Mouse (Mus musculus) intestine, postnatal 0 days (tissue): Measurements from ENCODE around the gene H2-Q2. TPM values are rescaled to one million over a fixed set of nuclear protein-coding genes. Genes with fewer than 3 reads are reported as not detected.
"Not testable (repeated sequence)": the region's sequence is repeated elsewhere in the genome, so short reads cannot be mapped to it uniquely, and the experiment has no call there.

ENCODE experiments used
- ATAC-seq: fragments of 200-750 bp; cut with Nextera tagmentation; 2 replicates; pipeline ENCODE4 v1.8.0; 2017; ENCODE audit warnings: mild to moderate bottlenecking, moderate TSS enrichment, moderate library complexity
- H3K27ac ChIP-seq: fragments of 300-500 bp; sonication (generic); 2 replicates; pipeline ENCODE4 v1.5.1; 2014; ENCODE audit warnings: mild to moderate bottlenecking, low read depth, low read length, moderate library complexity
- H3K27me3 ChIP-seq: fragments of 300-500 bp; sonication (generic); replicated peaks from 2 replicates; pipeline ENCODE4 v1.6.1; 2014; ENCODE audit warnings: low read length, mixed read lengths; ENCODE audit not compliant: control insufficient read depth, insufficient read depth
- H3K36me3 ChIP-seq: fragments of 300-500 bp; sonication (generic); 2 replicates; pipeline ENCODE4 v1.6.1; 2014; ENCODE audit warnings: mild to moderate bottlenecking, moderate library complexity; ENCODE audit not compliant: control insufficient read depth, insufficient read depth
- H3K4me1 ChIP-seq: fragments of 300-500 bp; sonication (generic); replicated peaks from 2 replicates; pipeline ENCODE4 v1.6.1; 2014; ENCODE audit warnings: antibody characterized with exemption, low read length, mixed read lengths; ENCODE audit not compliant: control insufficient read depth, insufficient read depth
- H3K4me2 ChIP-seq: fragments of 300-500 bp; sonication (generic); replicated peaks from 2 replicates; pipeline ENCODE4 v1.6.1; 2014; ENCODE audit warnings: low read depth, mild to moderate bottlenecking, moderate library complexity
- H3K4me3 ChIP-seq: fragments of 300-500 bp; sonication (generic); 2 replicates; pipeline ENCODE4 v1.5.1; 2014; ENCODE audit warnings: low read depth, low read length
- H3K9ac ChIP-seq: fragments of 300-500 bp; sonication (generic); 2 replicates; pipeline ENCODE4 v1.6.1; 2014; ENCODE audit warnings: mild to moderate bottlenecking, low read depth, low read length
- H3K9me3 ChIP-seq: fragments of 300-500 bp; sonication (generic); 2 replicates; pipeline ENCODE4 v1.6.1; 2016; ENCODE audit warnings: mixed run types; ENCODE audit not compliant: control insufficient read depth
- CTCF ChIP-seq: sonication (generic); IDR thresholded peaks from 2 replicates; pipeline ENCODE4 v1.5.1; 2016; ENCODE audit warnings: low read depth, mild to moderate bottlenecking, control low read depth, antibody characterized with exemption, moderate library complexity
- WGBS: fragments of 180-500 bp; shearing (Covaris S2); extraction: QIAGEN DNeasy Blood & Tissue Kit; methylation state at CpG from one replicate; pipeline ENCODE4 v1.1.7; 2014; 5-methylcytosine and 5-hydroxymethylcytosine counted together
- polyA plus RNA-seq: library from polyadenylated mRNA; unstranded; fragments of >200 nt; fragmentation: Nextera tagmentation; extraction: Ambion mirVana; gene quantifications from 2 replicates; pipeline ENCODE4 v1.2.1, GENCODE M21; 2015

H2-Q2 gene
- polyA plus RNA-seq, 1 experiment from 2014 or later: 693 TPM

GRCm38 (mm10) chr17:35359470-35359862 is 17.4 kb downstream of the H2-Q2 start:
- no peaks in the 10 kb centered on the region for H3K36me3 ChIP-seq
- no peak overlapping the region for H3K27ac ChIP-seq
- ATAC-seq: 0 out of 2 replicates have a peak, but pooled peaks have one; percentile 19
- 0 out of 2 replicates have a peak, but pooled peaks cover 5% of the 10 kb centered on the region for H3K9me3 ChIP-seq
- peak overlapping the region; percentile 79 for H3K4me2 ChIP-seq
- no peaks in the 10 kb centered on the region for H3K27me3 ChIP-seq
- no peak for TF ChIP-seq CTCF
- 0 out of 2 replicates have a peak, but pooled peaks cover 3% of the 10 kb centered on the region for H3K4me1 ChIP-seq
- no peak overlapping the region for H3K9ac ChIP-seq
- H3K4me3 ChIP-seq: peak overlapping the region; percentile 45
- 18% methylated on average over 21 of the region's 21 CpGs for WGBS

- Histone ChIP-seq H3K4me2 (peak within 1 kb of the TSS; percentile 99), H3K4me1 (0 out of 2 replicates have a peak, but pooled peaks cover 4% of the 10 kb centered on the region), H3K27ac (peak within 1 kb of the TSS; percentile 80), H3K36me3 (no peaks in the 10 kb centered on the region), H3K9me3 (no peaks in the 10 kb centered on the region), H3K9ac (peak within 1 kb of the TSS; percentile 85), H3K4me3 (peak within 1 kb of the TSS; percentile 88), H3K27me3 (no peaks in the 10 kb centered on the region)
- peak; percentile 96 for ATAC-seq
- no peak for TF ChIP-seq CTCF
- under 1% methylated on average over 16 of the region's 16 CpGs for WGBS
These were observed 37.3 kb downstream of the H2-Q2 start, which contains the start of gene H2-Q4 for GRCm38 (mm10) chr17:35379369-35379728. TSS of gene H2-Q4 (plus strand) at chr17:35379617.

GRCm38 (mm10) chr17:35379729-35380451 is 37.8 kb downstream of the H2-Q2 start:
- Histone ChIP-seq H3K9ac (peak overlapping the region; percentile 85), H3K4me2 (peak overlapping the region; percentile 99), H3K4me3 (peak overlapping the region; percentile 88), H3K36me3 (no peaks in the 10 kb centered on the region), H3K9me3 (no peaks in the 10 kb centered on the region), H3K4me1 (0 out of 2 replicates have a peak, but pooled peaks cover 4% of the 10 kb centered on the region), H3K27me3 (no peaks in the 10 kb centered on the region), H3K27ac (peak overlapping the region; percentile 80)
- peak; percentile 63 for ATAC-seq
- 1% methylated on average over 70 of the region's 70 CpGs for WGBS
- TF ChIP-seq CTCF: no peak

- H3K27ac ChIP-seq, H3K36me3 ChIP-seq, H3K4me1 ChIP-seq, ATAC-seq, H3K9ac ChIP-seq, H3K4me2 ChIP-seq, H3K9me3 ChIP-seq, H3K27me3 ChIP-seq, H3K4me3 ChIP-seq: not testable (repeated sequence)
- TF ChIP-seq CTCF: peak; percentile 70
- WGBS: 10% methylated on average over 7 of the region's 7 CpGs
These were observed 47.8 kb downstream of the H2-Q2 start for GRCm38 (mm10) chr17:35389796-35390195.

GRCm38 (mm10) chr17:35392671-35393070 is 50.6 kb downstream of the H2-Q2 start:
- not testable (repeated sequence) for H3K9me3 ChIP-seq, ATAC-seq, H3K27ac ChIP-seq, H3K4me3 ChIP-seq, H3K4me1 ChIP-seq, H3K4me2 ChIP-seq, H3K27me3 ChIP-seq, H3K36me3 ChIP-seq, H3K9ac ChIP-seq
- 67% methylated on average over 2 of the region's 2 CpGs for WGBS

- WGBS: 3% methylated on average over 49 of the region's 75 CpGs
- not testable (repeated sequence) for H3K27me3 ChIP-seq, H3K9me3 ChIP-seq, H3K9ac ChIP-seq, H3K4me1 ChIP-seq, H3K36me3 ChIP-seq, H3K27ac ChIP-seq
- ATAC-seq: peak; percentile 85
- Histone ChIP-seq H3K4me2 (peak overlapping the region; percentile 63), H3K4me3 (peak overlapping the region; percentile 27)
These were observed 52.1 kb downstream of the H2-Q2 start for GRCm38 (mm10) chr17:35393864-35394800.

Other genes starting within 250 kb of the H2-Q2 start
- gene Ly6g5c, start 234.0 kb upstream of the H2-Q2 start, polyA plus RNA-seq: not detected in 2 replicates
- 0.46 and 0.59 TPM in 2 replicates for gene Ly6g5b, start 226.8 kb upstream of the H2-Q2 start, polyA plus RNA-seq
- 15.0 and 16.6 TPM in 2 replicates for gene Gpank1, start 220.8 kb upstream of the H2-Q2 start, polyA plus RNA-seq
- 262 and 264 TPM in 2 replicates for gene Csnk2b, start 220.2 kb upstream of the H2-Q2 start, polyA plus RNA-seq
- gene D17H6S53E, start 215.9 kb upstream of the H2-Q2 start, polyA plus RNA-seq: 26.3 and 29.7 TPM in 2 replicates
- 18.3 and 22.5 TPM in 2 replicates for gene Apom, start 210.2 kb upstream of the H2-Q2 start, polyA plus RNA-seq
- gene Bag6, start 207.1 kb upstream of the H2-Q2 start, polyA plus RNA-seq: 37.4 and 46.0 TPM in 2 replicates
- 40.0 and 54.1 TPM in 2 replicates for gene Prrc2a, start 177.3 kb upstream of the H2-Q2 start, polyA plus RNA-seq
- gene Aif1, start 166.2 kb upstream of the H2-Q2 start, polyA plus RNA-seq: 23.1 and 25.4 TPM in 2 replicates
- 11.3 and 12.9 TPM in 2 replicates for gene Lst1, start 153.8 kb upstream of the H2-Q2 start, polyA plus RNA-seq
- 1.7 and 2.4 TPM in 2 replicates for gene Ltb, start 147.8 kb upstream of the H2-Q2 start, polyA plus RNA-seq
- 0.17 and 0.27 TPM in 2 replicates for gene Tnf, start 140.2 kb upstream of the H2-Q2 start, polyA plus RNA-seq
- 0.10 and 0.42 TPM in 2 replicates for gene Lta, start 136.9 kb upstream of the H2-Q2 start, polyA plus RNA-seq
- gene Gm16181, start 121.4 kb upstream of the H2-Q2 start, polyA plus RNA-seq: 0.23 and 0.30 TPM in 2 replicates
- gene Atp6v1g2, start 108.6 kb upstream of the H2-Q2 start, polyA plus RNA-seq: 4.1 and 4.3 TPM in 2 replicates
- 8.1 and 8.2 TPM in 2 replicates for gene Nfkbil1, start 106.5 kb upstream of the H2-Q2 start, polyA plus RNA-seq
- gene Ddx39b, start 100.5 kb upstream of the H2-Q2 start, polyA plus RNA-seq: 125 and 127 TPM in 2 replicates
- 672 and 681 TPM in 2 replicates for gene H2-D1, start 79.5 kb upstream of the H2-Q2 start, polyA plus RNA-seq
- gene H2-Q1, start 21.8 kb upstream of the H2-Q2 start, polyA plus RNA-seq: 56.2 and 60.6 TPM in 2 replicates
- 11.9 and 14.0 TPM in 2 replicates for gene H2-Q4, start 37.4 kb downstream of the H2-Q2 start, polyA plus RNA-seq
- 2.7 and 2.8 TPM in 2 replicates for gene H2-Q6, start 82.6 kb downstream of the H2-Q2 start, polyA plus RNA-seq
- 2.7 and 3.6 TPM in 2 replicates for gene H2-Q7, start 96.9 kb downstream of the H2-Q2 start, polyA plus RNA-seq
- 102 and 110 TPM in 2 replicates for gene H2-Q10, start 127.8 kb downstream of the H2-Q2 start, polyA plus RNA-seq
- gene Pou5f1, start 163.8 kb downstream of the H2-Q2 start, polyA plus RNA-seq: not detected in 2 replicates
- 23.0 and 24.2 TPM in 2 replicates for gene Tcf19, start 174.6 kb downstream of the H2-Q2 start, polyA plus RNA-seq
- 4.8 and 5.0 TPM in 2 replicates for gene Cchcr1, start 174.9 kb downstream of the H2-Q2 start, polyA plus RNA-seq
- gene Psors1c2, start 191.0 kb downstream of the H2-Q2 start, polyA plus RNA-seq: not detected in 2 replicates
- 0.22 and 0.40 TPM in 2 replicates for gene Cdsn, start 209.9 kb downstream of the H2-Q2 start, polyA plus RNA-seq
- gene 2300002M23Rik, start 225.2 kb downstream of the H2-Q2 start, polyA plus RNA-seq: not detected in 2 replicates